Mouse (Mus musculus): ENCODE measurements around the gene Klk1b11. TPM values are rescaled to one million over a fixed set of nuclear protein-coding genes. Genes with fewer than 3 reads are reported as not detected.

The Klk1b11 gene
- not detected in 2 replicates for polyA plus RNA-seq (2021; fragmentation: Nextera tagmentation)
- long read RNA-seq, experiment 1 = 0 reads
- long read RNA-seq, experiment 2 = 0 reads

GRCm38 (mm10) chr7:43995577-43995976, at the start of gene Klk1b11:
Klk1b11 (plus strand) TSS chr7:43995877.

GRCm38 (mm10) chr7:43950364-43950763, 45.3 kb upstream of the Klk1b11 start, which contains the start of gene Klk1b8:
Klk1b8 (plus strand) TSS chr7:43950664.

GRCm38 (mm10) chr7:43966451-43966850, 29.2 kb upstream of the Klk1b11 start, which contains the start of gene Klk1b1:
Klk1b1 (plus strand) TSS chr7:43966751.

GRCm38 (mm10) chr7:43975761-43976160, 19.9 kb upstream of the Klk1b11 start, which contains the start of gene Klk1b9:
Klk1b9 (plus strand) TSS chr7:43976061.

DNA sequence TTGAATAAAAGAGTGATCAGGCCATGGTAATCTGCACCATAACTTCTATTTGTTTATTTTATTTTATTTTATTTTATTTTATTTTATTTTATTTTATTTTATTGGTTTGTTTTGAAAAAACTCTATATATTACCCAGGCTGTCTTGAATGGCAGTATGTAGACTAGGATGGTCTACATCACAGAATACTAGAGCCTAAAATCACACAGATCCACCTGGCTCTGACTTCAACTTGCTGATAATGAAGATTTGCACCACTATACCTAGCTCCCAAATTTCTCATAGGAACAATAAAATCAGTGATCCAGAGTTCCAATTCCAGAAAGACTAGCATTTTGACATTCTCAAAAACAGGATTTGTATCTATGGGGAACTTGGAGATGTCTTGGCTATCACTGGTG, 16.2 kb downstream of the Klk1b11 start, which contains the start of gene Klk1b26:
TSS of gene Klk1b26 (plus strand) at position 301 of the 400 bp plus-strand sequence.

Other genes with a start within 250 kb of the Klk1b11 start
- gene Klk12, start 227.0 kb upstream of the Klk1b11 start, polyA plus RNA-seq (2021; fragmentation: Nextera tagmentation) = not detected in 2 replicates
- gene Klk11, start 221.3 kb upstream of the Klk1b11 start, polyA plus RNA-seq (2021; fragmentation: Nextera tagmentation) = not detected in 2 replicates
- 0.15 and 0.34 TPM in 2 replicates for gene Klk10, start 214.8 kb upstream of the Klk1b11 start, polyA plus RNA-seq (2021; fragmentation: Nextera tagmentation)
- not detected in 2 replicates for gene Klk9, start 204.0 kb upstream of the Klk1b11 start, polyA plus RNA-seq (2021; fragmentation: Nextera tagmentation)
- 9.7 and 10.3 TPM in 2 replicates for gene Klk8, start 198.3 kb upstream of the Klk1b11 start, polyA plus RNA-seq (2021; fragmentation: Nextera tagmentation)
- not detected in 2 replicates for gene Klk7, start 184.6 kb upstream of the Klk1b11 start, polyA plus RNA-seq (2021; fragmentation: Nextera tagmentation)
- 7.3 and 12.8 TPM in 2 replicates for gene Klk6, start 171.4 kb upstream of the Klk1b11 start, polyA plus RNA-seq (2021; fragmentation: Nextera tagmentation)
- gene Klk5, start 153.9 kb upstream of the Klk1b11 start, polyA plus RNA-seq (2021; fragmentation: Nextera tagmentation) = not detected in 2 replicates
- not detected in 2 replicates for gene Klk4, start 114.7 kb upstream of the Klk1b11 start, polyA plus RNA-seq (2021; fragmentation: Nextera tagmentation)
- not detected in 2 replicates for gene Klk15, start 62.1 kb upstream of the Klk1b11 start, polyA plus RNA-seq (2021; fragmentation: Nextera tagmentation)
- not detected in 2 replicates for gene Klk1b8, start 45.2 kb upstream of the Klk1b11 start, polyA plus RNA-seq (2021; fragmentation: Nextera tagmentation)
- not detected in 2 replicates for gene Klk1b1, start 29.1 kb upstream of the Klk1b11 start, polyA plus RNA-seq (2021; fragmentation: Nextera tagmentation)
- gene Klk1b9, start 19.8 kb upstream of the Klk1b11 start, polyA plus RNA-seq (2021; fragmentation: Nextera tagmentation) = not detected in 2 replicates
- not detected in 2 replicates for gene Klk1b26, start 16.3 kb downstream of the Klk1b11 start, polyA plus RNA-seq (2021; fragmentation: Nextera tagmentation)
- gene Klk1b27, start 56.4 kb downstream of the Klk1b11 start, polyA plus RNA-seq (2021; fragmentation: Nextera tagmentation) = not detected in 2 replicates
- not detected in 2 replicates for gene Klk1b21, start 106.5 kb downstream of the Klk1b11 start, polyA plus RNA-seq (2021; fragmentation: Nextera tagmentation)
- not detected in 2 replicates for gene Klk1b22, start 116.8 kb downstream of the Klk1b11 start, polyA plus RNA-seq (2021; fragmentation: Nextera tagmentation)
- gene Klk1b16, start 140.9 kb downstream of the Klk1b11 start, polyA plus RNA-seq (2021; fragmentation: Nextera tagmentation) = not detected in 2 replicates
- not detected in 2 replicates for gene Klk1b24, start 192.4 kb downstream of the Klk1b11 start, polyA plus RNA-seq (2021; fragmentation: Nextera tagmentation)
- gene Klk1b3, start 202.3 kb downstream of the Klk1b11 start, polyA plus RNA-seq (2021; fragmentation: Nextera tagmentation) = not detected in 2 replicates
- not detected in 2 replicates for gene Klk1b4, start 211.6 kb downstream of the Klk1b11 start, polyA plus RNA-seq (2021; fragmentation: Nextera tagmentation)
- not detected in 2 replicates for gene Klk1b5, start 220.1 kb downstream of the Klk1b11 start, polyA plus RNA-seq (2021; fragmentation: Nextera tagmentation)
- not detected in 2 replicates for gene Klk1, start 229.5 kb downstream of the Klk1b11 start, polyA plus RNA-seq (2021; fragmentation: Nextera tagmentation)
- gene Gm36864, start 240.3 kb downstream of the Klk1b11 start, polyA plus RNA-seq (2021; fragmentation: Nextera tagmentation) = not detected in 2 replicates

Measured in left cerebral cortex, adult 6 months (tissue).